ENCODE assay signal across 8 mouse cellular contexts in the genomic region with DNA sequence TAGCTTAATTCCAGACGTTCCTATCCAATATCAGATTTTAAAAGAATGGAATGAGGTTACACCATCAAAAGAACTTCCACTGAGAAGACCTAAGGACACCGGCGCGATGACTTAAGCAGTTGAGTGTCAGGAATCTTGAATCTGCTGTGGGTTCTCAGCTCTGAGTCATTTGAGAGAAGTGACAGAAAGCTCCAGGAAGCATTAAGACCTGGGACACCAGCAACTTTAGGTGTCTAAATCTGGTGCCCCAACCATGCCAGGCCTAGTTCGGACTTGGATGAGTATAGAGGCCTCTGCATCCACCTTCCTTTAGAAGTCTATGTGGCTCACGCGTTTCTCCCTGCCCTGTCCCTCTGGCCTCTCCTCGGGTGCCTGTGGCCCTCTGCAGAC. TPM values are rescaled to one million over a fixed set of nuclear protein-coding genes. Genes with fewer than 3 reads are reported as not detected.
A peak's percentile ranks its signal among the peaks of the same experiment; 100 is the strongest.
DNase-seq lines count a peak whose midpoint lies in the region; ATAC-seq and TF ChIP-seq lines count a peak whose summit lies in the region.

No protein-coding gene starts in this region.

- H3K36me3 ChIP-seq in testis, adult 2 months (ENCODE audit: control insufficient read depth, insufficient read depth, low read length): peaks cover 2% of the 10 kb centered on the region; the same call in 1 of the 2 replicates
- H3K36me3 ChIP-seq in limb, embryonic 15.5 days: peaks cover 30% of the 10 kb centered on the region
- H3K36me3 ChIP-seq in stomach, embryonic 16.5 days (ENCODE audit: control insufficient read depth, insufficient read depth, low read length): peaks cover 13% of the 10 kb centered on the region

- no peaks in the 10 kb centered on the region for H3K27me3 ChIP-seq in testis, adult 2 months (ENCODE audit: control insufficient read depth, insufficient read depth, low read length)
- no peaks in the 10 kb centered on the region for H3K27me3 ChIP-seq in limb, embryonic 15.5 days
- no peaks in the 10 kb centered on the region for H3K27me3 ChIP-seq in stomach, embryonic 16.5 days (ENCODE audit: control insufficient read depth, insufficient read depth, low read length)

- H3K9ac ChIP-seq in limb, embryonic 15.5 days: peak overlapping the region; percentile 65
- peak overlapping the region; percentile 87 for H3K9ac ChIP-seq in stomach, embryonic 16.5 days (ENCODE audit: low read length)

- H3K9me3 ChIP-seq in limb, embryonic 15.5 days: no peaks in the 10 kb centered on the region
- no peaks in the 10 kb centered on the region for H3K9me3 ChIP-seq in stomach, embryonic 16.5 days (replicated peaks; ENCODE audit: control insufficient read depth, low read length)

- peak; percentile 38 for DNase-seq in embryo, embryonic 10.5 days (ENCODE audit: low spot score)
- no peak for DNase-seq in embryo, embryonic 9.5 days (ENCODE audit: extremely low spot score)
- no peak for DNase-seq in testis, postnatal 14 days (ENCODE audit: low spot score)
- no peak for DNase-seq in layer of hippocampus, postnatal 10 days (ENCODE audit: low spot score in 2 of 2)
- no peak for DNase-seq in cerebellum, postnatal 10 days

- WGBS in limb, embryonic 15.5 days: 14% methylated on average over 8 of the region's 8 CpGs
- WGBS in stomach, embryonic 16.5 days: 20% methylated on average over 8 of the region's 8 CpGs

- H3K4me3 ChIP-seq in testis, adult 2 months (ENCODE audit: control insufficient read depth, low read depth, low read length): peak overlapping the region; percentile 65
- H3K4me3 ChIP-seq in limb, embryonic 15.5 days: peak overlapping the region; percentile 57
- H3K4me3 ChIP-seq in stomach, embryonic 16.5 days (replicated peaks; ENCODE audit: low read length): peak overlapping the region; percentile 64

- ATAC-seq in limb, embryonic 15.5 days (ENCODE audit: insufficient number of reproducible peaks, low FRiP score, low TSS enrichment, low read depth): no peak
- no peak for ATAC-seq in stomach, embryonic 16.5 days (ENCODE audit: insufficient read depth, low FRiP score)

- no peak for TF ChIP-seq POLR2A in testis, adult 2 months (IDR thresholded peaks at IDR 0.05; ENCODE audit: control insufficient read depth, low read depth, low read length)

- TF ChIP-seq CTCF in testis, adult 2 months (IDR thresholded peaks at IDR 0.05; ENCODE audit: control insufficient read depth, insufficient read depth, insufficient replicate concordance, low read depth, low read length): no peak

- peak overlapping the region; percentile 67 for H3K4me2 ChIP-seq in limb, embryonic 15.5 days
- peak overlapping the region; percentile 69 for H3K4me2 ChIP-seq in stomach, embryonic 16.5 days (ENCODE audit: low read depth, low read length)

- H3K27ac ChIP-seq in testis, adult 2 months (ENCODE audit: control insufficient read depth, insufficient read depth, low read depth, low read length): no peak overlapping the region
- H3K27ac ChIP-seq in limb, embryonic 15.5 days: peak overlapping the region; percentile 99
- H3K27ac ChIP-seq in stomach, embryonic 16.5 days (ENCODE audit: low read length): peak overlapping the region; percentile 98

- H3K4me1 ChIP-seq in testis, adult 2 months (ENCODE audit: control insufficient read depth, insufficient read depth, low read length): peaks cover 12% of the 10 kb centered on the region
- H3K4me1 ChIP-seq in limb, embryonic 15.5 days: peaks cover 71% of the 10 kb centered on the region
- peaks cover 66% of the 10 kb centered on the region for H3K4me1 ChIP-seq in stomach, embryonic 16.5 days (ENCODE audit: control insufficient read depth, insufficient read depth, low read length)

RNA-seq across cellular contexts. Expression of gene Tns2, which starts 0.4 kb away (rescaled TPM):
- 6.5 and 6.9 TPM in 2 replicates for polyA plus RNA-seq in testis, adult 2 months (2012; rRNA removed)
- polyA plus RNA-seq in limb, embryonic 15.5 days (2015; fragmentation: Nextera tagmentation; extraction: Ambion mirVana): 47.5 and 48.6 TPM in 2 replicates
- polyA plus RNA-seq in stomach, embryonic 16.5 days (2015; fragmentation: Nextera tagmentation; extraction: Ambion mirVana): 41.2 and 43.0 TPM in 2 replicates
- total RNA-seq in layer of hippocampus, postnatal 10 days (2021): 10 to 100 TPM; 13.4 to 16.8 TPM

RNA-seq across cellular contexts. Expression of gene Eif4b, which starts 26.2 kb away (rescaled TPM):
- 75.6 and 75.9 TPM in 2 replicates for polyA plus RNA-seq in testis, adult 2 months (2012; rRNA removed)
- polyA plus RNA-seq in limb, embryonic 15.5 days (2015; fragmentation: Nextera tagmentation; extraction: Ambion mirVana): 103 and 111 TPM in 2 replicates
- polyA plus RNA-seq in stomach, embryonic 16.5 days (2015; fragmentation: Nextera tagmentation; extraction: Ambion mirVana): 108 and 122 TPM in 2 replicates
- 100 to 1,000 TPM; 178 to 181 TPM for total RNA-seq in layer of hippocampus, postnatal 10 days (2021)

RNA-seq across cellular contexts. Expression of gene Spryd3, which starts 36.3 kb away (rescaled TPM):
- 42.1 and 46.6 TPM in 2 replicates for polyA plus RNA-seq in testis, adult 2 months (2012; rRNA removed)
- 33.4 and 35.4 TPM in 2 replicates for polyA plus RNA-seq in limb, embryonic 15.5 days (2015; fragmentation: Nextera tagmentation; extraction: Ambion mirVana)
- 29.2 and 35.0 TPM in 2 replicates for polyA plus RNA-seq in stomach, embryonic 16.5 days (2015; fragmentation: Nextera tagmentation; extraction: Ambion mirVana)
- total RNA-seq in layer of hippocampus, postnatal 10 days (2021): 100 to 1,000 TPM; 148 to 163 TPM

RNA-seq across cellular contexts. Expression of gene Igfbp6, which starts 44.4 kb away (rescaled TPM):
- polyA plus RNA-seq in testis, adult 2 months (2012; rRNA removed): 25.5 and 27.3 TPM in 2 replicates
- polyA plus RNA-seq in limb, embryonic 15.5 days (2015; fragmentation: Nextera tagmentation; extraction: Ambion mirVana): 17.5 and 24.6 TPM in 2 replicates
- 18.5 and 21.2 TPM in 2 replicates for polyA plus RNA-seq in stomach, embryonic 16.5 days (2015; fragmentation: Nextera tagmentation; extraction: Ambion mirVana)
- 1 to 10 TPM; 2.3 to 3.1 TPM for total RNA-seq in layer of hippocampus, postnatal 10 days (2021)

RNA-seq across cellular contexts. Expression of gene Soat2, which starts 50.6 kb away (rescaled TPM):
- polyA plus RNA-seq in testis, adult 2 months (2012; rRNA removed): 0.12 and 0.14 TPM in 2 replicates
- 0.61 and 0.81 TPM in 2 replicates for polyA plus RNA-seq in limb, embryonic 15.5 days (2015; fragmentation: Nextera tagmentation; extraction: Ambion mirVana)
- polyA plus RNA-seq in stomach, embryonic 16.5 days (2015; fragmentation: Nextera tagmentation; extraction: Ambion mirVana): 5.4 and 6.2 TPM in 2 replicates
- not detected for total RNA-seq in layer of hippocampus, postnatal 10 days (2021)
